Mouse (Mus musculus) liver, postnatal 0 days (tissue): ENCODE results near the gene Spib.

Source experiments
- CTCF ChIP-seq: sonication (generic); IDR thresholded peaks from 2 replicates; pipeline ENCODE4 v1.5.1; 2016; ENCODE audit warnings: antibody characterized with exemption, low read depth
- EP300 ChIP-seq: IDR thresholded peaks from 2 replicates; pipeline ENCODE4 v1.6.1; 2016; ENCODE audit warnings: antibody characterized with exemption, low read depth, mild to moderate bottlenecking

GRCm38 (mm10) chr7:44547725-44548124 is 15.9 kb upstream of the Spib start:
- TF ChIP-seq EP300 (no peak), CTCF (no peak)
